Mouse (Mus musculus): ENCODE measurements around the gene Taok3.

DNA sequence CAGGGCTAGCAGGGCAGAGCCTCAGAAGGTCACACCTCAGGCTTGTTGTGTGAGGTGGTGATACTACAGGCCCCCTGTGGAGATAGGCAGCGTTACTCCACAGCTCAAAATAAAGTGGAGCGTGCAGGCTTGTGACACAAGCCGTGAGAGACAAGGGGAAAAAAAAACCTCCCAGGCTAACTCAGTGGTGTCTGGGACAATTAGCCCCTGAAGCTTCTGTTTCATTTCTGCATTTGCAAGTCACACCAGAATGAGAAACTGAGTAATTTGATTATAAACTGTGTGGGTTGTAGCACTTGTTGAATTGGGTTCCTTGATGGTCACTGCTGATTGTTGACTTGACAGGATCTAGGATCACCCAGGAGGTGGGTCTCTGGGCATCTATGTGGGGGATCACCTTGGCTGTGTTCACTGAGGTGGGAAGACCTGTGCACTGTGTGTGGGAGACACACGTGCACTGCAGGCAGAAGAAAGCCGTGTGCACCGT lies 39.9 kb downstream of the Taok3 start:
- no peak for TF ChIP-seq CTCF (IDR thresholded peaks at IDR 0.05; ENCODE audit: extremely low read depth, insufficient read depth, low read length)
- TF ChIP-seq POLR2A (IDR thresholded peaks at IDR 0.05; ENCODE audit: extremely low read depth, insufficient read depth, low read length), result no peak
